Mouse (Mus musculus) heart, adult 8-10 months (tissue): ENCODE results near the gene Tmem79. TPM values are rescaled to one million over a fixed set of nuclear protein-coding genes. Genes with fewer than 3 reads are reported as not detected.
"Not testable (repeated sequence)": the region's sequence is repeated elsewhere in the genome, so short reads cannot be mapped to it uniquely, and the experiment has no call there.

ENCODE experiments used
- DNase-seq: peaks from one replicate; pipeline ENCODE4 v3.0.0; 2022; ENCODE audit warnings: low spot score
- total RNA-seq, 4 experiments: library from RNA; stranded (reverse); gene quantifications; 2 replicates each; pipeline ENCODE4 v1.2.4; 2022

The Tmem79 gene
- total RNA-seq, 4 experiments from 2014 or later: 1.6 to 4.0 (median 2.0) TPM

GRCm38 (mm10) chr3:88354396-88355165 lies 18.6 kb upstream of the Tmem79 start:
- no peak for DNase-seq

GRCm38 (mm10) chr3:88352907-88353306 lies 17.0 kb upstream of the Tmem79 start:
- DNase-seq: no peak

- DNase-seq: no peak
Observed at GRCm38 (mm10) chr3:88350732-88351131, 14.8 kb upstream of the Tmem79 start.

GRCm38 (mm10) chr3:88339006-88339405 lies 3.1 kb upstream of the Tmem79 start:
- no peak for DNase-seq

- no peak for DNase-seq
Observed at GRCm38 (mm10) chr3:88338316-88338715, 2.4 kb upstream of the Tmem79 start.

- no peak for DNase-seq
Observed at GRCm38 (mm10) chr3:88337367-88338020, 1.5 kb upstream of the Tmem79 start.

GRCm38 (mm10) chr3:88335436-88336053 lies 403 bp downstream of the Tmem79 start:
- DNase-seq: peak; percentile 26

- DNase-seq: no peak
Observed at GRCm38 (mm10) chr3:88334902-88335435, 979 bp downstream of the Tmem79 start.

GRCm38 (mm10) chr3:88334029-88334658 lies 1.8 kb downstream of the Tmem79 start:
- no peak for DNase-seq

- DNase-seq: no peak
Observed at GRCm38 (mm10) chr3:88331282-88331681, 4.7 kb downstream of the Tmem79 start.

GRCm38 (mm10) chr3:88328956-88329355 lies 7.0 kb downstream of the Tmem79 start:
- DNase-seq: no peak

GRCm38 (mm10) chr3:88324951-88325405 lies 11.0 kb downstream of the Tmem79 start, which contains the start of gene Glmp:
Gene Glmp (plus strand): TSS chr3:88325023.
- DNase-seq: peak; percentile 81

- no peak for DNase-seq
Observed at GRCm38 (mm10) chr3:88299172-88299571, 36.8 kb downstream of the Tmem79 start.

- DNase-seq: peak; percentile 11
Observed at GRCm38 (mm10) chr3:88297321-88297851, 38.6 kb downstream of the Tmem79 start.

GRCm38 (mm10) chr3:88296561-88297318 lies 39.2 kb downstream of the Tmem79 start, which contains the start of the genes Tsacc and Cct3:
Gene Tsacc (minus strand): TSS chr3:88296999.
Gene Cct3 (plus strand): TSS chr3:88297116.
- DNase-seq: peak; percentile 98

- DNase-seq: no peak
Observed at GRCm38 (mm10) chr3:88296110-88296560, 39.8 kb downstream of the Tmem79 start.

GRCm38 (mm10) chr3:88295272-88295671 lies 40.7 kb downstream of the Tmem79 start:
- not testable (repeated sequence) for DNase-seq

GRCm38 (mm10) chr3:88291970-88292369 lies 44.0 kb downstream of the Tmem79 start:
- no peak for DNase-seq

GRCm38 (mm10) chr3:88288133-88288713 lies 47.7 kb downstream of the Tmem79 start:
- DNase-seq: not testable (repeated sequence)

GRCm38 (mm10) chr3:88287110-88287509 lies 48.8 kb downstream of the Tmem79 start, which contains the start of gene Gm38392:
Gene Gm38392 (minus strand): TSS chr3:88287210.
- no peak for DNase-seq
